Mouse (Mus musculus) forebrain, embryonic 12.5 days (tissue): ENCODE measurements at regions not wholly inside any gene's neighbourhood (a gene's known extent, or its start where the extent isn't known, plus 50 kb on each side); places are given as distances from the start of the nearest gene placed in this dataset.
A peak's percentile ranks its signal among the peaks of the same experiment; 100 is the strongest.

ENCODE experiments used
- ATAC-seq: fragments of 200-750 bp; cut with Nextera tagmentation; 2 replicates; pipeline ENCODE4 v1.8.0; 2017; ENCODE audit warnings: moderate TSS enrichment; ENCODE audit not compliant: low FRiP score
- H3K27ac ChIP-seq: fragments of 300-500 bp; sonication (generic); 2 replicates; pipeline ENCODE4 v1.5.1; 2016; ENCODE audit warnings: mild to moderate bottlenecking
- H3K27me3 ChIP-seq: fragments of 300-500 bp; sonication (generic); 2 replicates; pipeline ENCODE4 v1.6.1; 2016; ENCODE audit warnings: mild to moderate bottlenecking
- H3K36me3 ChIP-seq: fragments of 300-500 bp; sonication (generic); replicated peaks from 2 replicates; pipeline ENCODE4 v1.6.1; 2016; ENCODE audit warnings: mild to moderate bottlenecking
- H3K4me1 ChIP-seq: fragments of 300-500 bp; sonication (generic); 2 replicates; pipeline ENCODE4 v1.6.1; 2016
- H3K4me2 ChIP-seq: fragments of 300-500 bp; sonication (generic); 2 replicates; pipeline ENCODE4 v1.6.1; 2016; ENCODE audit warnings: mild to moderate bottlenecking, moderate library complexity
- H3K4me3 ChIP-seq: fragments of 300-500 bp; sonication (generic); replicated peaks from 2 replicates; pipeline ENCODE4 v1.5.1; 2016; ENCODE audit warnings: mild to moderate bottlenecking
- H3K9ac ChIP-seq: fragments of 300-500 bp; sonication (generic); 2 replicates; pipeline ENCODE4 v1.6.1; 2016; ENCODE audit warnings: mild to moderate bottlenecking
- H3K9me3 ChIP-seq: fragments of 300-500 bp; sonication (generic); 2 replicates; pipeline ENCODE4 v1.6.1; 2016
- WGBS: fragments of 180-500 bp; shearing (Covaris S2); methylation state at CpG from one replicate; pipeline ENCODE4 v1.1.7; 2016; 5-methylcytosine and 5-hydroxymethylcytosine counted together

DNA sequence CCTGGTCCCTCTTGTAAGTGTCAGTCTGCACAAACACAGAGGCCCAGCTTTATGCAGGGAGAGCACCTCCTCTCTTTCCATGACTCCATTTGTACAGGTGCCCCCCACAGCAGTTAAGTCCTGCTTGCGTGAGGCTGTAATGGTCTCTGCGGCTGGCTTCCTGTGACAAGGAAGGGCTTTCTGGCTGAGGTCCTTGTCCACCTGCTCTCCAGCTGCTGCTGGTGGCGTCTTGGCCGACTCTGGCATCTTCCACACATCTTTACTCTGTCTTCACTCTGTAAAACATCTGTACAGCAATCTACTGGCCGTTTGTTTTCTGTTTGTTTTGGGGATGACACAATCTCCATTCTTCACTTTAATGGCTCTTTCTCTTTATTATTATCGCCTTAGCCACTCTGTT, 60.8 kb downstream of the Rpusd4 start:
- Histone ChIP-seq H3K36me3 (no peaks in the 10 kb centered on the region), H3K9ac (no peak overlapping the region), H3K9me3 (no peaks in the 10 kb centered on the region), H3K4me3 (no peak overlapping the region), H3K27me3 (peaks cover 70% of the 10 kb centered on the region), H3K4me1 (peaks cover 59% of the 10 kb centered on the region), H3K27ac (no peak overlapping the region), H3K4me2 (no peak overlapping the region)
- 70% methylated on average over 6 of the region's 6 CpGs for WGBS
- no peak for ATAC-seq

- Histone ChIP-seq H3K4me1 (peaks cover 77% of the 10 kb centered on the region), H3K4me3 (no peak overlapping the region), H3K9ac (peak overlapping the region; percentile 33; the same call in 1 of the 2 replicates), H3K27ac (peak overlapping the region; percentile 87), H3K4me2 (0 out of 2 replicates have a peak overlapping the region, but pooled peaks have one; percentile 4), H3K9me3 (no peaks in the 10 kb centered on the region), H3K36me3 (no peaks in the 10 kb centered on the region), H3K27me3 (peaks cover 76% of the 10 kb centered on the region)
- ATAC-seq = no peak
- 79% methylated on average over 2 of the region's 2 CpGs for WGBS
These were observed 62.7 kb downstream of the Rpusd4 start for GRCm38 (mm10) chr9:35330386-35330785.

DNA sequence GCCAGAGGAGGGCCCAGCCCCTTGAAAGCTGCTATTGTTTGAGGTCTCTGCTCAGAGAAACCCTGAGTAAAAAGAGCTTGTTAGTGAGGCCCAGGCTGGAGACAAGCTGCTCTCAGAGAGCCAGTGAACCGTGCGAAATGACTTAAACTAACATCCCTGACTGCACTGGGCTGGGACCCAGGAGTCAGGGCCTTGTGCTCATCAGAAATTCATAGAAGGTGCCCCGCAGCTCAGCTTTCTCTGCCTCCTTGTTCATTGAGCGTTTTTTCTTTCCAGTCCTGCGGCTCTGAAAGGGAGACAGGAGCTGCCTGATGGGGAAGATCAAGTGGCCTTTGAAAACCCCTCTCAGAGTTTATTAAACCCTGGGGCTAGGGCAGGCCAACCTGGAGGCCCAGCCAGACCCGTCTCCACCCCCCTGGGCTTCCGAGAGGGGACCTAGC, 63.6 kb downstream of the Rpusd4 start:
- Histone ChIP-seq H3K9ac (no peak overlapping the region), H3K27me3 (peaks cover 85% of the 10 kb centered on the region), H3K4me1 (peaks cover 86% of the 10 kb centered on the region), H3K36me3 (no peaks in the 10 kb centered on the region), H3K27ac (peak overlapping the region; percentile 87), H3K4me2 (peak overlapping the region; percentile 5), H3K4me3 (no peak overlapping the region), H3K9me3 (no peaks in the 10 kb centered on the region)
- peak; percentile 95 for ATAC-seq
- WGBS = 3% methylated on average over 7 of the region's 7 CpGs

GRCm38 (mm10) chr9:35332688-35333630, 65.3 kb downstream of the Rpusd4 start:
- peaks cover 82% of the 10 kb centered on the region for H3K4me1 ChIP-seq
- no peak for ATAC-seq
- H3K4me2 ChIP-seq = no peak overlapping the region
- WGBS = 72% methylated on average over 11 of the region's 11 CpGs
- peak overlapping the region; percentile 87 for H3K27ac ChIP-seq
- H3K9ac ChIP-seq = no peak overlapping the region
- H3K9me3 ChIP-seq = no peaks in the 10 kb centered on the region
- peaks cover 85% of the 10 kb centered on the region for H3K27me3 ChIP-seq
- H3K4me3 ChIP-seq = no peak overlapping the region
- no peaks in the 10 kb centered on the region for H3K36me3 ChIP-seq

DNA sequence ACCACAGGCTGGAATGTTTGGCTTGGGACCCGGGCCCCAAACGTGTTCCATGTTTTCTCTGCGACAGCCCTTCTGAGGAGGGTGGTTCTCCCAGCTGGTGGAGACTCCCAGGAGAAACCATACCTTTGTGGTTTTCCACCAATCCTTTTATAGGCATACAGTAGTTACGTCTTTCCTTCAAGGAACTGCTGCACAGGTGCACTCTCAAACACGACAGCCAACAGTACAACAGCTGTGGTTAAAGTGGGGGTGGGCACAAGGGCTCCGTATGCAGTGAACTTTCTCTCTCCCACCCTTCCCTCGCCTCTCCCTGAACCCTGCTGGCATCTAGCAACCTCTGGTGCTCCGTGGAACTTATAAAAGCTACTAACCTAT, 66.0 kb downstream of the Rpusd4 start:
- H3K36me3 ChIP-seq = no peaks in the 10 kb centered on the region
- H3K27me3 ChIP-seq = peaks cover 85% of the 10 kb centered on the region
- H3K4me1 ChIP-seq = peaks cover 80% of the 10 kb centered on the region
- ATAC-seq = no peak
- no peak overlapping the region for H3K4me3 ChIP-seq
- H3K9me3 ChIP-seq = no peaks in the 10 kb centered on the region
- WGBS = 69% methylated on average over 8 of the region's 8 CpGs
- no peak overlapping the region for H3K27ac ChIP-seq
- H3K9ac ChIP-seq = no peak overlapping the region
- no peak overlapping the region for H3K4me2 ChIP-seq

DNA sequence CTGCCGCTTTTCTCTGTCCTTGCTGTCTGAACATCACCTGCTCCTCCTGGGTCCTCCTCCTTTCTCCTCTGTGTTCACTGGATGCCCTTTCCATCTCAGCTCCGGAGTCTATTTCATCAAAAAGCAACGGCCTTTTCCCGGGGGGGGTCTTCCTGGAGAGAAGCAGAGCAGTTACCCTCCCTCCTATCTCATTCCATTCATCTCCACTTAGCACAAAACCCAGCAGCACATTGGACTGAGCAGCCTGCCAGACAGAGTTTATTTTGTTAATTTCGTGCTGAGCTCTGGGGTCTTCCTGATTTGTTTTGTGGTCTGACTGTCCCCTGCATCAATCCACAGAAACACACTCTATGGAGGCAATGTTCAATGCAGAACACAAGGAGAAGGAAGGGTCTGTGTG, 66.9 kb downstream of the Rpusd4 start:
- Histone ChIP-seq H3K4me1 (peaks cover 72% of the 10 kb centered on the region), H3K4me2 (no peak overlapping the region), H3K9me3 (no peaks in the 10 kb centered on the region), H3K9ac (no peak overlapping the region), H3K4me3 (no peak overlapping the region), H3K27ac (peak overlapping the region; percentile 75), H3K27me3 (peaks cover 85% of the 10 kb centered on the region), H3K36me3 (no peaks in the 10 kb centered on the region)
- 57% methylated on average over 5 of the region's 5 CpGs for WGBS
- ATAC-seq = no peak

DNA sequence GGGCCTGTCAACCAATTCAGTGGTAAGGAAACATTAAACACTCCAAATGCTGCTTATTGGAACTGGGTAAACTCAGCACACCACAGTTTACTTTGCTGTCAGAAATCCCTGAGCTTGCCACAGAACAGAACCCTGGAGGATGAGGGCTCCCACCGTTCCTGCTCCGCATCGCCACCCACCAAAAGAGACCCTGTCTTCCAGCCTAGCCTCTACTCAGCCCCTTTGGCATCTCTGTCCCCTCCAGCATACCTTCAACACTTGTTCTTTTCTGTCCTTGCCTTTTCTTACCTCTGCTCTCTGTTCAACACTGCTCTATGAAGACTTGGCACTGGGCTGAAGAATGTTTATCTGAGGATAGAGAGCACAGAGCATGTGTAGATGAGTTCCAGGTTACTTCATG, 67.5 kb downstream of the Rpusd4 start:
- no peak for ATAC-seq
- Histone ChIP-seq H3K9ac (no peak overlapping the region), H3K36me3 (no peaks in the 10 kb centered on the region), H3K4me1 (peaks cover 71% of the 10 kb centered on the region), H3K4me3 (no peak overlapping the region), H3K27ac (peak overlapping the region; percentile 75), H3K27me3 (peaks cover 85% of the 10 kb centered on the region), H3K9me3 (no peaks in the 10 kb centered on the region), H3K4me2 (no peak overlapping the region)
- 81% methylated on average over 3 of the region's 3 CpGs for WGBS

- Histone ChIP-seq H3K9me3 (no peaks in the 10 kb centered on the region), H3K27ac (peak overlapping the region; percentile 75), H3K27me3 (peaks cover 91% of the 10 kb centered on the region), H3K36me3 (no peaks in the 10 kb centered on the region), H3K9ac (no peak overlapping the region), H3K4me1 (peaks cover 71% of the 10 kb centered on the region), H3K4me2 (no peak overlapping the region), H3K4me3 (no peak overlapping the region)
- peak; percentile 21; the same call in 1 of the 2 replicates for ATAC-seq
- WGBS = 61% methylated on average over 15 of the region's 15 CpGs
These were observed 68.4 kb downstream of the Rpusd4 start for GRCm38 (mm10) chr9:35335888-35336700.

GRCm38 (mm10) chr9:35336701-35337055, 69.0 kb downstream of the Rpusd4 start:
- Histone ChIP-seq H3K36me3 (no peaks in the 10 kb centered on the region), H3K9me3 (no peaks in the 10 kb centered on the region), H3K4me3 (no peak overlapping the region), H3K27me3 (peaks cover 93% of the 10 kb centered on the region), H3K27ac (peak overlapping the region; percentile 75; the same call in 1 of the 2 replicates), H3K4me2 (no peak overlapping the region), H3K4me1 (peaks cover 68% of the 10 kb centered on the region), H3K9ac (no peak overlapping the region)
- ATAC-seq = no peak
- 77% methylated on average over 5 of the region's 5 CpGs for WGBS

DNA sequence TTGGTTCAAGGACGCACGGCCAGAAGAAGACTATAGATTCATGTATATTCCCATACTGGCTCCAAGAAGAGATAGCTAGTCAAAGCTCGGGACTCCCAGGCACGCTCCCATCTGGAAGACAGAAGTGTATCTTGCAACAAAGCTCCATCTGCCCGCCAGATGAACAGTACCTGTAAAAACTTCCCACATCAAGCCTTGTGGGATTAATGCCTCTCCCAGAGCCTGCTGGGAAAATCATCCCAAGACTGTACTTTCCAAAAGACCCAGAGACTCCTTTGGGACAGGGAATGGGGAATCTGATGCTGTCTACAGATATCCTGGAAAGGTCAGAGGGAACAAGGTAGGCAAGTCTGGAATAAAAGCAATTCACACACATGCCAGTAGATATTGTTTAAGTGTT, 71.2 kb downstream of the Rpusd4 start:
- Histone ChIP-seq H3K9ac (no peak overlapping the region), H3K4me1 (peaks cover 50% of the 10 kb centered on the region), H3K4me2 (no peak overlapping the region), H3K27ac (no peak overlapping the region), H3K36me3 (no peaks in the 10 kb centered on the region), H3K4me3 (no peak overlapping the region), H3K27me3 (peaks cover 79% of the 10 kb centered on the region), H3K9me3 (no peaks in the 10 kb centered on the region)
- no peak for ATAC-seq
- 80% methylated on average over 5 of the region's 5 CpGs for WGBS

GRCm38 (mm10) chr9:35339492-35340262, 72.0 kb downstream of the Rpusd4 start:
- ATAC-seq = no peak
- Histone ChIP-seq H3K4me1 (peaks cover 43% of the 10 kb centered on the region), H3K27me3 (peaks cover 77% of the 10 kb centered on the region), H3K36me3 (no peaks in the 10 kb centered on the region), H3K4me2 (no peak overlapping the region), H3K9ac (no peak overlapping the region), H3K4me3 (no peak overlapping the region), H3K9me3 (no peaks in the 10 kb centered on the region), H3K27ac (no peak overlapping the region)
- 85% methylated on average over 10 of the region's 10 CpGs for WGBS

DNA sequence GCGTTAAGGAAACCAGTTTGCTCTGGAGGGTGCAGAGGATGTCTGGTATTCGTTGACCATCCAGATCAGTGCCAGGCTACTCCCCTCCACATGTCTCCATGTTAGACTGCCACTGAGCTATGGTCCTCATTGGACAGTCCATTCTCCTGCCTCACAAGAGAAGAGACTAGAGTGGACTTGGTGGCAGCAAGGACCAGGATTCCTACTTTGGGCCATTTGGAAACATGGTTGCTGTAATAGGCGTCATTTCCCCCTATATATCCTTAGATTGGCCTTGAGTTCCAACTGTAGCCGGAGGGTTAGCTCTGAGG, 72.6 kb downstream of the Rpusd4 start:
- peaks cover 77% of the 10 kb centered on the region for H3K27me3 ChIP-seq
- peaks cover 38% of the 10 kb centered on the region for H3K4me1 ChIP-seq

More for the DNA sequence above, 72.6 kb downstream of the Rpusd4 start:
- Histone ChIP-seq H3K9ac (no peak overlapping the region), H3K4me2 (no peak overlapping the region), H3K36me3 (no peaks in the 10 kb centered on the region), H3K4me3 (no peak overlapping the region), H3K9me3 (no peaks in the 10 kb centered on the region), H3K27ac (no peak overlapping the region)
- no peak for ATAC-seq
- 88% methylated on average over 4 of the region's 4 CpGs for WGBS
